Mouse (Mus musculus) layer of hippocampus, adult 18-20 months (tissue): ENCODE measurements at regions not wholly inside any gene's neighbourhood (a gene's known extent, or its start where the extent isn't known, plus 50 kb on each side); places are given as distances from the start of the nearest gene placed in this dataset.

Experiments
- DNase-seq, 2 experiments: peaks; one replicate each; pipeline ENCODE4 v3.0.0; 2022; ENCODE audit warnings: low spot score in 2 of 2
- microRNA-seq, 2 experiments: library from miRNA; unstranded; fragments of <30 nt; microRNA quantifications; one replicate each; pipeline ENCODE4 v1.2.0; 2021

DNA sequence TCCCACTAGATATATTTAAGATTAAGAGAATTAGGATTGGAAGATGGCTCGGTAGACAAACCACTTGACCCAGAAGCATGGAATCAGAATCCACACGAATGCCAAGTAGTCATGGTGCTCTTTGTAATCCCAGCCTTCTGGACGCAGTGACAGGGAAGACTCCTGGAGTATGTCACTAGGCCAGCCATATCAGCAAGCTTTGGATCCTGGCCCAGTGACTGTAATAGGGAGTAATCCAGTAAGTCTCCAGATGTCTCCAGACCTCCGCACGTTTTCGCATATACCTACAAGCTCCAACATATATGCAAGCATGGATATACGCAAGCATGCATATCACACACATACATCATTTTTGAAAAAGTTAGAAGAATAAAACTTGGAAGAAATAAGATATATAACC is 73.9 kb upstream of the H2afz start:
- DNase-seq, result no peak

DNA sequence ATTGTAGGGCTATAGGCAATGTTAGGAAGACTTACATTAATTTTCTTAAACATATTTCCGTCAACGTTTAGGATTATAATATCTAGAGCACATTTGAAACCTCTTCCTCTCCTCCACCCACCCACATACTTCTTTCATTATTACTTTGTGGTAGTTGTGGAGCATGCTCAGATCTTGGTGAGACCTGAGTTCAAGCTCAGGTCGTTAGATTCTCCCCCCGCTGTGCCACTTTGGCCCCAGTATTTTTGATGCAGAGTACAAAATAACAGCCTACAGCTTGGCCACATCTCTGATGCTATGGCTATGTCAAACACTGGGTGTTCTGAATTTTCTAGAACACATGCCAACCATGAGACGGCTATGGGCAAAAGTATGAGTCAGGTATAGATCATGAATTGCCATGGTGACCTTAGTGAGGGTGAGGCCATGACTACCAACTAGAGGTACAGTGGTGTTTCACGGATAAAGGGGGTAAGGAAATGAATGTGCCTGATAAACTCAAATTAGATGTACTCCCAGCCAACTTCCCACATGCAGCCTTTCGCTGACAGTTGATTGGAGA is 68.5 kb upstream of the H2afz start:
- no peak for DNase-seq

DNA sequence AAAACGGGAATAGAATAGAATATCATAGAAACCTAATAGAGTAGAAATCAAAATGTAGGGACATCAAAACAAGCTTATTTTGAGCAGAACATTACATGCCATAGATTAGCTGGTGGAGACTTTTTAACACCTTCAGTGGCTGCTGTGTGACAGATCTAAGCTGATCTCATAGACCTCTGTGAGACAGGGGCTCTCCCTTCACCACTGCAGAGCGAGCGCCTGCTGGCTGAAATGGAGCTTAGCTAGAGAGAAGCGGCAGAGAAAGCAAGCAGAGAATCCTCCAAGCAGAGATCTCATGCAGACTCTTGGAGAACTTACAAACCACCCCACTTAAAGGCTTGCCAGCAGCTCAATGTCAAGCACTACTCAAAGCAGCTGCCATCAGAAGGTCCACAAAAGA is 65.5 kb upstream of the H2afz start:
- DNase-seq, result no peak

GRCm38 (mm10) chr3:137801402-137802020 is 62.8 kb upstream of the H2afz start:
- no peak for DNase-seq

- no peak for DNase-seq
Observed at GRCm38 (mm10) chr3:137807423-137807822, 56.9 kb upstream of the H2afz start.

DNA sequence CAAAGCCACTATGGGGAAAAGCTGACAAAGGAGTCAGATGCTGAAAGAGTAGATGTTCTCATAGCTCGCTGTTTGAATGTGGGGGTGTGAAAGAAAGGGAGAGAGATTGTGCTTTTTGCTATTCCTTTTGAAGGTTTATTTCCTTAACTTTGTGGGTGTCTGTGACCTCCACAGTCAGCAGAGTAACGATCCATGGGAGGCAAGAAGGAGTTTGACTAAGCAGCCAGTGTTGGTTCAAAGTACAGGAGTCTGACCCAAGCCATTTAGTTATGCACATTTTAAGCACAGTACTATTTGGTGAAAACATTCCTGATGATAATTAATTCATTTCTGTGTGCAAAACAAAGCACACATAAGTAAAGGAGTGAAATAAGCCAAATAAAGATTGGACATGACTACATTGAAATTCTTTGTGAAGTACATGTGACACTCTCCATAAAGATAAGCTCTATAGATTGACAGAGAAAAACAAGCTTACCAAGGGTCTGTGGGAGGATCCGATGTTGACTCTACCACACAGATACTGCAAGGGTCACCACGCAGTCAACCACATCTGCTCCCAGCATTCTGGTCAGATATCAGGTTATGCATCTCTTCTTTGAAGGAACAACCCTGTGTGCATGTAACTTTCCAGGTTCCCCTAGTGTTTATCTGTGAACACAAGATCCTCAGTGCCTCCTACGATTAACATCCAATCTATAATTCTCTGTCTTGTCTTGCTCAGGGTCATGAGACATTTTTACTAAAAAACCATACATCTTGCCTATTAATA is 56.2 kb upstream of the H2afz start:
- no peak for DNase-seq

- DNase-seq, result no peak
Observed at GRCm38 (mm10) chr3:137810123-137810522, 54.2 kb upstream of the H2afz start.

Small RNA genes lying in the stretch of these regions (microRNA-seq; reads per million reads assigned to microRNA genes)
- gene Mir6380, result 0 reads per million in 2 experiments
